Mouse (Mus musculus): ENCODE results near the gene Rnf220. TPM values are rescaled to one million over a fixed set of nuclear protein-coding genes. Genes with fewer than 3 reads are reported as not detected.

The Rnf220 gene
- polyA plus RNA-seq, 1 experiment, result 95.4 TPM

GRCm38 (mm10) chr4:117352071-117352470 is 144.8 kb downstream of the Rnf220 start:
- DNase-seq (ENCODE audit: low read depth in 1 of 2, low spot score in 2 of 2), result no peak
- no peak for TF ChIP-seq CTCF (IDR thresholded peaks at IDR 0.05; ENCODE audit: extremely low read depth, insufficient read depth, insufficient read length, insufficient replicate concordance)
- no peak for TF ChIP-seq POLR2A (IDR thresholded peaks at IDR 0.05; ENCODE audit: low read depth, low read length)
- no peaks in the 10 kb centered on the region for H3K4me1 ChIP-seq (ENCODE audit: control insufficient read depth, insufficient read depth, insufficient read length)
- no peak overlapping the region for H3K4me3 ChIP-seq (ENCODE audit: extremely low read depth, insufficient read depth, insufficient read length)
- WGBS, result 95% methylated on average over 5 of the region's 5 CpGs
- H3K27ac ChIP-seq (ENCODE audit: insufficient read depth, low read length), result no peak overlapping the region
- H3K27me3 ChIP-seq (ENCODE audit: control insufficient read depth, insufficient read depth, low read length), result no peaks in the 10 kb centered on the region
- H3K36me3 ChIP-seq (ENCODE audit: control insufficient read depth, insufficient read depth, low read length), result no peaks in the 10 kb centered on the region

DNA sequence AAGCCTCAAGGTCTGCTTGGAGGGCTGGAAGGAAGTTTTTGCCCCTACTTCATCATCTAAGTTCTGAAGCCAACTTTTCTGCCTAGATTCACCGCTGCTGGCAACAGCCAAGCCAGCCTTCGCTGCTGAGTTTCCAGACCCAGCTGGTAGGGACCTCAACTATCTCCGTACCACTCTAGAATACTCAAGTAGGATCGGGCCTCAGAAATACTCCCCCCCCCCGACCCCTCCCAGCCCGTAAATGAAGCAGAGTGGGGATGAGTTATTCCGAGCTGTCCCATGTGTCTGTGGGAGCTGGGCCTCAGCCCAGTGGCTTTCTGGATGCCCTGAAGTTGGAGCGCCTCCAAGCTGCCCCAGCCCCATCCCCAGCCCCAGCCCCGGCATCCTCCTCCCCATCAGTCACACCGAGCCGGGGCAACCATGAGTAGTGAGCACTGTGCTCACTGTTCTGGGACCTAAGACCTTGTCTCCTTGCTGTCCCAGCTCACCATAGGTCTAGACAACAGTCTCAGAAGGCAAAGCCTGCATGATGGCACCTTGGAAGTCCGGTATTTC is 146.6 kb downstream of the Rnf220 start:
- H3K4me3 ChIP-seq (ENCODE audit: extremely low read depth, insufficient read depth, insufficient read length), result no peak overlapping the region
- H3K4me1 ChIP-seq (ENCODE audit: control insufficient read depth, insufficient read depth, insufficient read length), result no peaks in the 10 kb centered on the region
- no peak for DNase-seq (ENCODE audit: low read depth in 1 of 2, low spot score in 2 of 2)
- no peaks in the 10 kb centered on the region for H3K27me3 ChIP-seq (ENCODE audit: control insufficient read depth, insufficient read depth, low read length)
- WGBS, result 89% methylated on average over 12 of the region's 12 CpGs
- TF ChIP-seq CTCF (IDR thresholded peaks at IDR 0.05; ENCODE audit: extremely low read depth, insufficient read depth, insufficient read length, insufficient replicate concordance) (no peak), POLR2A (IDR thresholded peaks at IDR 0.05; ENCODE audit: low read depth, low read length) (no peak)
- no peak overlapping the region for H3K27ac ChIP-seq (ENCODE audit: insufficient read depth, low read length)
- no peaks in the 10 kb centered on the region for H3K36me3 ChIP-seq (ENCODE audit: control insufficient read depth, insufficient read depth, low read length)

GRCm38 (mm10) chr4:117349327-117349726 is 147.5 kb downstream of the Rnf220 start:
- 45% methylated on average over 2 of the region's 2 CpGs for WGBS
- Histone ChIP-seq H3K27ac (ENCODE audit: insufficient read depth, low read length) (no peak overlapping the region), H3K4me1 (ENCODE audit: control insufficient read depth, insufficient read depth, insufficient read length) (no peaks in the 10 kb centered on the region), H3K36me3 (ENCODE audit: control insufficient read depth, insufficient read depth, low read length) (no peaks in the 10 kb centered on the region), H3K27me3 (ENCODE audit: control insufficient read depth, insufficient read depth, low read length) (no peaks in the 10 kb centered on the region), H3K4me3 (ENCODE audit: extremely low read depth, insufficient read depth, insufficient read length) (no peak overlapping the region)
- TF ChIP-seq CTCF (IDR thresholded peaks at IDR 0.05; ENCODE audit: extremely low read depth, insufficient read depth, insufficient read length, insufficient replicate concordance) (no peak), POLR2A (IDR thresholded peaks at IDR 0.05; ENCODE audit: low read depth, low read length) (no peak)
- DNase-seq (ENCODE audit: low read depth in 1 of 2, low spot score in 2 of 2), result no peak

- H3K27ac ChIP-seq (ENCODE audit: insufficient read depth, low read length), result no peak overlapping the region
- peak in 1 of 2 experiments; percentile 9 for DNase-seq (ENCODE audit: low read depth in 1 of 2, low spot score in 2 of 2)
- no peak overlapping the region for H3K4me3 ChIP-seq (ENCODE audit: extremely low read depth, insufficient read depth, insufficient read length)
- TF ChIP-seq CTCF (IDR thresholded peaks at IDR 0.05; ENCODE audit: extremely low read depth, insufficient read depth, insufficient read length, insufficient replicate concordance) (peak; percentile 18; the same call in 1 of the 2 replicates), POLR2A (IDR thresholded peaks at IDR 0.05; ENCODE audit: low read depth, low read length) (no peak)
- H3K36me3 ChIP-seq (ENCODE audit: control insufficient read depth, insufficient read depth, low read length), result no peaks in the 10 kb centered on the region
- no peaks in the 10 kb centered on the region for H3K4me1 ChIP-seq (ENCODE audit: control insufficient read depth, insufficient read depth, insufficient read length)
- WGBS, result 49% methylated on average over 6 of the region's 6 CpGs
- no peaks in the 10 kb centered on the region for H3K27me3 ChIP-seq (ENCODE audit: control insufficient read depth, insufficient read depth, low read length)
Observed at GRCm38 (mm10) chr4:117346025-117346424, 150.8 kb downstream of the Rnf220 start.

DNA sequence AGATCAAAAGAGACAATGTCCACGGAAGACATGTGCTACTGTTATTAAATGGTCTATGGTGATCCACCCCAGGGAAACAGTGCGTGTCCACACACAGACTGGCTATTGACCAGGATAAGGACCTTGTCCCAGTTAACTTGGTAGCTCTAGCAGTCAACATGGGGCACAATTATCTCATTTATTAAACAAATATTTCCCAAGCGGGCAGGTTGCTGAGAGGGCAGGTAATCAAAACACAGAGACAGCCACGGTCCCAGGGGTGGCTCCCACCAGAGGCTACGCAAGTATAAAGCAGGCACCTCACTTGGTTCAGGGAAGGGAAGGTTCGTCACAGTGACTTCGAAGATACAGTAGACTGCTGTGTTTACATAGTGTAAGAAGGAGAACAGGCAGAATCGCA is 153.5 kb downstream of the Rnf220 start:
- H3K36me3 ChIP-seq (ENCODE audit: control insufficient read depth, insufficient read depth, low read length), result no peaks in the 10 kb centered on the region
- H3K27ac ChIP-seq (ENCODE audit: insufficient read depth, low read length), result no peak overlapping the region
- TF ChIP-seq CTCF (IDR thresholded peaks at IDR 0.05; ENCODE audit: extremely low read depth, insufficient read depth, insufficient read length, insufficient replicate concordance) (no peak), POLR2A (IDR thresholded peaks at IDR 0.05; ENCODE audit: low read depth, low read length) (no peak)
- DNase-seq (ENCODE audit: low read depth in 1 of 2, low spot score in 2 of 2), result no peak
- no peaks in the 10 kb centered on the region for H3K4me1 ChIP-seq (ENCODE audit: control insufficient read depth, insufficient read depth, insufficient read length)
- H3K4me3 ChIP-seq (ENCODE audit: extremely low read depth, insufficient read depth, insufficient read length), result no peak overlapping the region
- WGBS, result 94% methylated on average over 8 of the region's 8 CpGs
- H3K27me3 ChIP-seq (ENCODE audit: control insufficient read depth, insufficient read depth, low read length), result no peaks in the 10 kb centered on the region

- H3K4me3 ChIP-seq (ENCODE audit: extremely low read depth, insufficient read depth, insufficient read length), result no peak overlapping the region
- no peaks in the 10 kb centered on the region for H3K36me3 ChIP-seq (ENCODE audit: control insufficient read depth, insufficient read depth, low read length)
- no peak overlapping the region for H3K27ac ChIP-seq (ENCODE audit: insufficient read depth, low read length)
- no peak for DNase-seq (ENCODE audit: low read depth in 1 of 2, low spot score in 2 of 2)
- no peaks in the 10 kb centered on the region for H3K27me3 ChIP-seq (ENCODE audit: control insufficient read depth, insufficient read depth, low read length)
- H3K4me1 ChIP-seq (ENCODE audit: control insufficient read depth, insufficient read depth, insufficient read length), result no peaks in the 10 kb centered on the region
- 84% methylated on average over 12 of the region's 12 CpGs for WGBS
- TF ChIP-seq POLR2A (IDR thresholded peaks at IDR 0.05; ENCODE audit: low read depth, low read length) (no peak), CTCF (IDR thresholded peaks at IDR 0.05; ENCODE audit: extremely low read depth, insufficient read depth, insufficient read length, insufficient replicate concordance) (no peak)
Observed at GRCm38 (mm10) chr4:117342751-117343150, 154.1 kb downstream of the Rnf220 start.

GRCm38 (mm10) chr4:117341282-117341681 is 155.6 kb downstream of the Rnf220 start:
- no peaks in the 10 kb centered on the region for H3K4me1 ChIP-seq (ENCODE audit: control insufficient read depth, insufficient read depth, insufficient read length)
- no peaks in the 10 kb centered on the region for H3K36me3 ChIP-seq (ENCODE audit: control insufficient read depth, insufficient read depth, low read length)
- TF ChIP-seq CTCF (IDR thresholded peaks at IDR 0.05; ENCODE audit: extremely low read depth, insufficient read depth, insufficient read length, insufficient replicate concordance), result no peak
- no peak for TF ChIP-seq POLR2A (IDR thresholded peaks at IDR 0.05; ENCODE audit: low read depth, low read length)
- H3K4me3 ChIP-seq (ENCODE audit: extremely low read depth, insufficient read depth, insufficient read length), result no peak overlapping the region
- H3K27me3 ChIP-seq (ENCODE audit: control insufficient read depth, insufficient read depth, low read length), result no peaks in the 10 kb centered on the region
- no peak overlapping the region for H3K27ac ChIP-seq (ENCODE audit: insufficient read depth, low read length)
- DNase-seq (ENCODE audit: low read depth in 1 of 2, low spot score in 2 of 2), result no peak
- WGBS, result 58% methylated on average over 5 of the region's 5 CpGs
